In the genomic region with DNA sequence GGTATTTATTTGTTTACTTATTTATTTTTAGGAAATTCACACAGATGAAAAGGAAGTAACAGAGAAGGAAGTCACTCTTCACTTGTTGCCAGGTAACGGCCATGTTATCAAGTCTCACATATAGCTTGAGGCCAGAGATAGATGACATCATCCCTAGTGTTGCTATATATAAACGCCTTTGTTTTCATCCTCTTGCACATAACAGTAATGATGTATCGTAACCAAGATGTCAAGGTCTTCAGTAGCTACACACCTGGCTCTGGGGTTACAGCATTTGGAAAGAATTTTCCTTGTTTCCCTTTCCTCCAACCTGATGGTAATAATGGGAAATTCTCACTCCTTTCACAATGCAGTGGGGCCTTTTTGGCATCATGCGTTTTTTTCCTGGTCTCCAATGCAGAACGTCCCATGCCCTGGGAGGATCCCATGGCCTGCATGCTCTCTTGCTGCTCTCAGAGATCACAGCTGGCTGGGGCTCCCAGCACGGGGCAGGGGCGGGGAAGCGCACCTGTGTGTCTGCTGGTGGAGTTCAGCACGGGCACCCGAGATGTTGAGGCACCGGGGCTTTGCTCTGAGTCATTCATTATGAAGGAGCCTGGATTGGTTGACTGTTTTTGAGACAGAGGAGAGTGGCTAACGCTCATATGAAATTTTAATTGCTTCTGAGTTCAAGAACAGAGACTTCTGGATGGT, we compare ENCODE assay signal across 8 mouse cellular contexts. TPM values are rescaled to one million over a fixed set of nuclear protein-coding genes. Genes with fewer than 3 reads are reported as not detected.
DNase-seq lines count a peak whose midpoint lies in the region; ATAC-seq and TF ChIP-seq lines count a peak whose summit lies in the region.

No protein-coding gene starts in this region.

- H3K4me1 ChIP-seq in hindbrain, embryonic 16.5 days (ENCODE audit: control insufficient read depth, insufficient read depth, low read depth, low read length) = peaks cover 6% of the 10 kb centered on the region; the same call in 1 of the 2 replicates
- peaks cover 16% of the 10 kb centered on the region for H3K4me1 ChIP-seq in hindbrain, embryonic 10.5 days (replicated peaks)
- peaks cover 10% of the 10 kb centered on the region for H3K4me1 ChIP-seq in intestine, postnatal 0 days (replicated peaks; ENCODE audit: control insufficient read depth, insufficient read depth, low read length)
- H3K4me1 ChIP-seq in stomach, embryonic 14.5 days (ENCODE audit: control insufficient read depth, insufficient read depth, low read length) = peaks cover 17% of the 10 kb centered on the region

- TF ChIP-seq CTCF in intestine, postnatal 0 days (IDR thresholded peaks at IDR 0.05; ENCODE audit: low read depth) = no peak

- no peak overlapping the region for H3K4me3 ChIP-seq in hindbrain, embryonic 16.5 days (ENCODE audit: low read length)
- H3K4me3 ChIP-seq in hindbrain, embryonic 10.5 days = no peak overlapping the region
- H3K4me3 ChIP-seq in intestine, postnatal 0 days (ENCODE audit: low read depth, low read length) = no peak overlapping the region
- H3K4me3 ChIP-seq in stomach, embryonic 14.5 days (ENCODE audit: low read depth, low read length) = no peak overlapping the region

- peaks cover 6% of the 10 kb centered on the region; the same call in 1 of the 2 replicates for H3K36me3 ChIP-seq in hindbrain, embryonic 16.5 days (ENCODE audit: control insufficient read depth, insufficient read depth, low read length)
- peaks cover 35% of the 10 kb centered on the region for H3K36me3 ChIP-seq in hindbrain, embryonic 10.5 days
- H3K36me3 ChIP-seq in intestine, postnatal 0 days (ENCODE audit: control insufficient read depth, insufficient read depth) = peaks cover 19% of the 10 kb centered on the region
- peaks cover 11% of the 10 kb centered on the region; the same call in 1 of the 2 replicates for H3K36me3 ChIP-seq in stomach, embryonic 14.5 days (ENCODE audit: control insufficient read depth, insufficient read depth, low read length)

- H3K27me3 ChIP-seq in hindbrain, embryonic 16.5 days (replicated peaks; ENCODE audit: control insufficient read depth, insufficient read depth, low read length) = no peaks in the 10 kb centered on the region
- peaks cover 15% of the 10 kb centered on the region for H3K27me3 ChIP-seq in hindbrain, embryonic 10.5 days (ENCODE audit: insufficient read depth, poor library complexity, severe bottlenecking)
- no peaks in the 10 kb centered on the region for H3K27me3 ChIP-seq in intestine, postnatal 0 days (replicated peaks; ENCODE audit: control insufficient read depth, insufficient read depth, low read length)
- H3K27me3 ChIP-seq in stomach, embryonic 14.5 days (ENCODE audit: control insufficient read depth, insufficient read depth, low read length) = no peaks in the 10 kb centered on the region

- no peaks in the 10 kb centered on the region for H3K9me3 ChIP-seq in hindbrain, embryonic 16.5 days (ENCODE audit: control insufficient read depth, low read length)
- no peaks in the 10 kb centered on the region for H3K9me3 ChIP-seq in hindbrain, embryonic 10.5 days
- no peaks in the 10 kb centered on the region for H3K9me3 ChIP-seq in intestine, postnatal 0 days (ENCODE audit: control insufficient read depth)
- no peaks in the 10 kb centered on the region for H3K9me3 ChIP-seq in stomach, embryonic 14.5 days (ENCODE audit: control insufficient read depth, low read depth, low read length)

- H3K9ac ChIP-seq in hindbrain, embryonic 16.5 days (ENCODE audit: low read depth, low read length) = no peak overlapping the region
- H3K9ac ChIP-seq in intestine, postnatal 0 days (ENCODE audit: low read depth, low read length) = no peak overlapping the region
- no peak overlapping the region for H3K9ac ChIP-seq in stomach, embryonic 14.5 days (replicated peaks; ENCODE audit: low read depth, low read length)

- ATAC-seq in hindbrain, embryonic 16.5 days = 0 out of 2 replicates have a peak, but pooled peaks have one; percentile 21
- ATAC-seq in intestine, postnatal 0 days = peak; percentile 86
- ATAC-seq in stomach, embryonic 14.5 days (ENCODE audit: insufficient number of reproducible peaks, insufficient read depth, low FRiP score, low read depth) = peak; percentile 62; the same call in 1 of the 2 replicates

- 63% methylated on average over 12 of the region's 12 CpGs for WGBS in hindbrain, embryonic 16.5 days
- WGBS in hindbrain, embryonic 10.5 days = 68% methylated on average over 12 of the region's 12 CpGs
- 19% methylated on average over 12 of the region's 12 CpGs for WGBS in intestine, postnatal 0 days
- 36% methylated on average over 12 of the region's 12 CpGs for WGBS in stomach, embryonic 14.5 days

- no peak overlapping the region for H3K4me2 ChIP-seq in hindbrain, embryonic 16.5 days (ENCODE audit: low read length)
- 0 out of 2 replicates have a peak overlapping the region, but pooled peaks have one; percentile 9 for H3K4me2 ChIP-seq in intestine, postnatal 0 days (replicated peaks; ENCODE audit: low read depth)
- no peak overlapping the region for H3K4me2 ChIP-seq in stomach, embryonic 14.5 days (replicated peaks; ENCODE audit: low read depth, low read length)

- no peak for DNase-seq in hindbrain, embryonic 10.5 days (ENCODE audit: low spot score)
- DNase-seq in MN1 (ENCODE audit: low spot score) = peak; percentile 61
- no peak for DNase-seq in adrenal gland, postnatal 25 days
- no peak for DNase-seq in left cerebral cortex, adult 11 months (ENCODE audit: low spot score)
- no peak for DNase-seq in left cerebral cortex, adult 8-10 months (ENCODE audit: low spot score in 2 of 2)

- H3K27ac ChIP-seq in hindbrain, embryonic 16.5 days (ENCODE audit: low read depth, low read length) = no peak overlapping the region
- H3K27ac ChIP-seq in hindbrain, embryonic 10.5 days = no peak overlapping the region
- no peak overlapping the region for H3K27ac ChIP-seq in intestine, postnatal 0 days (ENCODE audit: low read depth, low read length)
- H3K27ac ChIP-seq in stomach, embryonic 14.5 days (ENCODE audit: low read length) = peak overlapping the region; percentile 11; the same call in 1 of the 2 replicates

RNA-seq across cellular contexts. Expression of gene Mtmr12, which starts 25.6 kb away (rescaled TPM):
- polyA plus RNA-seq in hindbrain, embryonic 16.5 days (2015; fragmentation: Nextera tagmentation; extraction: Ambion mirVana) = 7.1 and 9.1 TPM in 2 replicates
- polyA plus RNA-seq in hindbrain, embryonic 10.5 days (2016; fragmentation: Nextera tagmentation; extraction: Ambion mirVana) = 15.1 and 17.9 TPM in 2 replicates
- 6.6 and 7.0 TPM in 2 replicates for polyA plus RNA-seq in intestine, postnatal 0 days (2015; fragmentation: Nextera tagmentation; extraction: Ambion mirVana)
- 22.0 TPM in 2 replicates for polyA plus RNA-seq in stomach, embryonic 14.5 days (2014; fragmentation: Nextera tagmentation; extraction: Ambion mirVana)
- total RNA-seq in adrenal gland, postnatal 25 days (2021) = 15.7 and 23.0 TPM in 2 replicates
- 10 to 100 TPM; 42.9 to 47.1 (median 44.7) TPM for total RNA-seq in left cerebral cortex, adult 8-10 months (2022)

Comparison
In these comparisons a context has a peak if more than half of its experiments do, and no peak if none do; other contexts are left out.
1. ATAC-seq: peak in every context shown above with its lines; median percentile 86 in intestine, postnatal 0 days; 62 in stomach, embryonic 14.5 days; 21 in hindbrain, embryonic 16.5 days.